Mouse (Mus musculus) CD4-positive helper T cell, adult 2 months (primary cell): ENCODE data around the gene Maml1.

Experiments
- DNase-seq: peaks from one replicate; pipeline ENCODE4 v3.0.0-alpha.2; 2012; ENCODE audit warnings: low read depth, missing footprints, low spot score

Gene Maml1

DNA sequence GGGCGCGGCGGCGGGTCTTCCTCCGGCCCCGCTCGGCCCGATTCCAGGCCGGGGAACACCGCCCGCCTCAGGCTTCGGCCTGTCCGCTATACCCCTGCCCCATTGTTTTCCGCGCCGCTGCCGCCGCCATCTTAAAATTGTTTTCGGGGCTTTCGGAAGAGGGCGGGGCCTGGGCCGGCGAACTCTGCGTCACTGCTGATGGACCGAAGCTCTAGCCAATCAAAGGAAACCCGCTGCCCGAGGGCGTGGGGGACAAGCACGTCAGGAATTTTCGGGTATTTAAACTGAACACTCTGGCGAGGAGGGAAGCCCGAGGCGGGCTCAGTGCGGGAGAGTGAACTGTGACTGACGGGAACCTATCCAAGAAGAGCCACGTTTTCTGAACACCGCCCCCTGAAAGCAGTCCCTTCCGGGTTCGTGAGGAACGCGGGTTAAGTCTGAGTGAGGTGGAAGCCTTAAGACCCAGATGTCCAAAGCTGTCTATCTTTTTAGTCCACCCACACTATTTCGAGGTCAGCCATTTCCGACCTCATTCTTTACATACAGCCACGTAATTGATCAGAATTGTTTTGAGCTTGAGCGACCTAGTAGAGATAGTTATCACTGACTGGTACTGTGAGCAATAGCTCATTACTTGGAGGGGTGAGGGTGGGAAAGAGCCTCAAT is at the start of gene Maml1:
Maml1 (minus strand) TSS at position 122 of the 666 bp plus-strand sequence.
- DNase-seq = peak; percentile 98

- no peak for DNase-seq
These were observed 44.8 kb upstream of the Maml1 start for GRCm38 (mm10) chr11:50336891-50337290.

- no peak for DNase-seq
These were observed 44.0 kb upstream of the Maml1 start for GRCm38 (mm10) chr11:50336126-50336525.

DNA sequence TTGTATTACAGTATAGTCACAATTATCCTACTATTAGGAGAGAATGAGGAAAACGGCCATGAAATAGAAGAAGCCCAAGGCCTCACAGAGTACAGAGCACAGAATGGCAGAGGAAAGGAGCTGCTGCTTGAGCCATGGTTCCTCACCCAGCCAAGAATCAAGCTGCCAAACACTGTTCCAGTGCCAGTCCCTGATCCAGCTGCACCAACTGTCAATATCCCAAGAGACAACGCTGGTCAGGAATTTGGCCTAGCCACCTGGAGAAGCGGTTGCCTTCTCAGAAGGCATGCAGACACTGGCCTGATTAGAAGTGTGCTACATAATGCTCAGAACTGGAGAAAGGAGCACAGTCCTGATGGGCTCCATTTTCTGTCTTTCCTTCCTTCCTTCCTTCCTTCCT is 41.1 kb upstream of the Maml1 start:
- DNase-seq = no peak

- no peak for DNase-seq
These were observed 37.3 kb upstream of the Maml1 start for GRCm38 (mm10) chr11:50329378-50329777.

DNA sequence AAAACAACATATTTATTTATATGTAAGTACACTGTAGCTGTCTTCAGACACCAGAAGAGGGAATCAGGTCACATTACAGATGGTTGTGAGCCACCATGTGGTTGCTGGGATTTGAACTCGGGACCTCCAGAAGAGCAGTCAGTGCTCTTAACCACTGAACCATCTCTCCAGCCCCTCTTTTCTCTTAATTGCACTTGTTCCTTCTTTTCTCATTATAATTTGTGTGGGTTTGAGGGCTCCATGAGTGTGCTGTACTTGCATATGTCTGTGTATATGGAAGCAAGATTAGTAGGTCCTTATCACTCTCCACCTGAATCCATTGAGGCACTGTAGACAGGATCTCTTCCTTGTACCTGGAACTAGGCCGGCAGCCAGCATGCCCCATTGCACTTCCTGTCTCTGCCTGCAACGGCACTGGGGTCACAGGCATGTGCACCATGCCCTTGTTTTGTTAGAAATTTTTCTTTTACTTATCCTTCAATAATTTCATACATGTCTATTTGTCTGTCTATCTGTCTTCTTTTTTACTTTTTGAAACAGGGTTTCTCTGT is 36.0 kb upstream of the Maml1 start:
- DNase-seq = no peak

GRCm38 (mm10) chr11:50326302-50326966 is 34.3 kb upstream of the Maml1 start:
- no peak for DNase-seq

DNA sequence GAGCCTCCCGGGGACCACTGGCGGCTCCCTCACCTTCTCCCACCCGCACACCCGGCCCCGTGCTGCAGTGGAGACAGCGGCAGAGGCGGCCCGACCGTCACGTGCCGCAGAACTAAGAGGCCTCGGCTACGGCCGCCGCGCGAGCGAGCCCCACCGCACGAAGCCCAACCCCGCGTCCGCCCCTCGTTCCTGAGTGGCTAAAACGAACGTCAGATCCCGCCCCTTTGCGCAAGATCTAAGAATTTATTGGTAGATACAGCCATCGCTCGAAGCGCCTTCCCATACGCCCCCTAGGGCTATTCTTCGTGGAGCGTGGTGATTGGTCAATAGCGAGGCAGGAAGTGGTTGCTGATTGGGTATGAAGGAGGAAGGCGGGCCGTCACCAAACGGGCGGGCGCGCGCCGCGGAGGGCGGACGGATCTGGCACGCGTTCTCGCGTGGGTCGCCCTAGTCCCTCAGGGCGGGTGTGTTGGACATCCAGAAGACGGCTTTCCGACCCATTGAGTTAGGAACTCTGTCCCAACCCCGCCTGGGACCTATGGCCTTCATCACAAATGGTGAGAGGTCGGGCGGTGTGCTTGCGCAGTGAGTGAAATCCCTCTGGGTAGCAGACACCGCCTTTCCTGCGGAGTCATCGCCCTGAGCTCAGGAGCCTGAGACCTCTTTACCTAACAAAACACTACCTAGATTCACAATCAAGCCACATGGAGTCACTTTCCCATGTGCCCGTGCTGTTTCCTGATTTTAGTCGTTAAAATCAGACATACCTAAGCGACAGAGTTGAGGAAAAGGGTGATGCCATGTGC is 33.6 kb upstream of the Maml1 start, which contains the start of gene Canx:
Canx (minus strand) TSS at position 178 of the 806 bp plus-strand sequence.
- peak; percentile 99 for DNase-seq

DNA sequence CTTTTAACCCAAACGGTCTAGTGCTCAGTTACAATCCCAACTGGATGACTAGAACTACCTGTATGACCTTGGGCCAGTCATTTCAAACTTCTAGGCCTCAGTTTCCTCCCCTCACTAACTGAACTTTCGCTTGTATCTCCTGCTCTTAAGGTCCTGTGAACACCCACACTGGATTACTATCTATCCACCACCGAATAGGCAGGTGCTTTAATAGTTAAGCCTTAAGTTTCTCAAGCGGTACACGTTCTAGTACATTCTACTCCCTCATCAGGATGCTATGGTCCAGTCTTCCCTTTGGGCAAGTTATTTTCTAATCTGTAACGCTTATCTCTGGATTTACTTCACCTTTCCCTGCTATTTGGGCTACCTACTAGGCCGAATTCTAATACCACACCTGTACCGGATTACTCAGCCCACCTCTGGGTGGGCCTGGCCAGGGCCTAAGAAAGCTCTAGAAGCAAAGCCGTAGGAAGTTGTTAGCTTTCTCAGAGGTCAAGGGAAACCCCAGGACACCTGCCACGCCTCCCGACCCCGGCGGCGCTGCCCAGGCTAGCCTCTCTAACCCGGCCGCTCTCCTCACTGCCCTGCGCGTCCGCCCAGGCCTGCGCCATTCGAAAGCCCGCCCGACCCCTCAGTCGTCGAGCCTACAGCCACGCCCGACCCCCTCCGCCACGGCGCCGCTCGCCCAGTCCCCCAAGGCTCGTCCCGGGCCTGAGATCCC is 32.8 kb upstream of the Maml1 start:
- DNase-seq = peak; percentile 28

DNA sequence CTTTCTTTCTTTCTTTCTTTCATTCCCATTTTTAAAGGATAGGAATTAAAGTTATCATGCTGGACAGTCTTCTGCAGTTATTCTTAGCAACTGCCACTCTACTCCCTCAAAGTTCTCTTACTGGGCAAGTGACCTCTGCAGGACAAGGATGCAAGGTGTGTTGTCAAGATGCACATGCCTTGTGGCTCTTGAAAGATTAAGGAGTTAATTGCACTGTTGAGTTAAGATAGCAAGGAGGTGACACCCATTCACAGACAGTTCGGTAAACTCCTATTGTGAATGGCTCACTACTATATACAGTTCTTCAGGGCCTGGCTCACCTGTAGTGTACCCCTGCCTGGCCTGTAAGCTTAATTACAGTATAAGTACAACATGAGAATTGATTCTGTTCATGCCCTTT is 31.7 kb upstream of the Maml1 start:
- no peak for DNase-seq

DNA sequence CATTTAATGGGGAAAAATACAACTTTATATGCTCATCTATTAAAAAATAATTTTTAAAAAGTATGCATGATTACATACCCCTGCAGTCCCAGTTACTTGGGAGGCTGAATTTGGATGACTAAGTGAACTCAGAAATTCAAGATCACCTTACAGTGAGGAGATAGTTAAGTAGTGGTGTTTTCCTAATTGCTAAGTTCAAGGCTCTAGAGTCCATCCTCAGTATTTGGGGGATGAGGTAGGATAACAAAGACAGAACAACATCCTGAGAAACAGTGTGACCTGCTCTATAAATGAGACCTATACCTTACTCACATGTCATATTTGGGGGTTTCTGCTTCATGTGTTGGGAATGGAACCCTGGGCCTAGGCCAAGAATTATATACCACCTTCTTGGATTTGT is 30.2 kb upstream of the Maml1 start:
- no peak for DNase-seq

- no peak for DNase-seq
These were observed 29.1 kb upstream of the Maml1 start for GRCm38 (mm10) chr11:50321239-50321638.

- peak; percentile 9 for DNase-seq
These were observed 27.2 kb upstream of the Maml1 start for GRCm38 (mm10) chr11:50319343-50319742.

GRCm38 (mm10) chr11:50312803-50313202 is 20.7 kb upstream of the Maml1 start:
- DNase-seq = no peak

GRCm38 (mm10) chr11:50303406-50303805 is 11.3 kb upstream of the Maml1 start:
- no peak for DNase-seq

DNA sequence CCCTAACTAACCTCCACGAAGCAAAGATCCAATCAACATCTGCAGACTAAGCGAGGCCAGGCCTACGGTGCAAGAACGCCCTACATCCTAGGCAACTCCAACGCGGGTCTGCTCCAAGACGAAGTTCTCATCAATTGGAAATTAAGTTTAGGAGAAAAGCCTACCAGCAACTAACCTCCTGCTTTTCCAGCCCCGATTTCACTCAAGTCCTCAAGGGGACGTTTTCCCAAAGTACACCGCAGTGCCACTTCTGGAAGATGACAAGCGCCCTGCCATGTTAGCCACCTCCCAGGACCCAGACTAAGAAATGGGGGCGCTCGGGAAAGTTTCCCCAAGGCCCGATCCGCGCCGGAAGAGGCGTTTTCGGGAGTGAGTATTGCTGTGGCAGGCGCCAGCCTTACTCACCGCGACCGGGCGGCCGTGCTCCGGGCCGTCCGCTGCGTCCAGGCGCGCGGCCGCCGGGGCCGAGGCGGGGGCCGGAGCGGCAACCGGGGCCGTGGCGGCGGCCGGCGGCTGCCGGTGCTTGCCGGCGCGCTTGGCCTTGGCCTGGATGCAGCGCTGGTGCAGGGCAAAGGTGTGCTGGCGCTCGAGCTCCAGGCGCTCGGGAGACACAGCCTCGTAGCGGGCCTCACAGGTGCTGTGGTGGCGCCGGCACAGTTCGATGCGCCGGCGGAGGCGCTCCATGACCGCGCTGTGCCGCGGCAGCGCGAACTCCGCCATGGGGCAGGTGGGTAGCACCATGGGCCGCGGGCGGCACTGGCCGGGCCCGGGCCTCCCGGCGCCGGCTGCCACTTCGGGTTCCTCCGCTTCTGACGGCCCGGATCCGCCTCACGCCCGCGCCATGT is 568 bp downstream of the Maml1 start:
- peak; percentile 58 for DNase-seq

GRCm38 (mm10) chr11:50290486-50291225 is 1.5 kb downstream of the Maml1 start:
- DNase-seq = peak; percentile 31

GRCm38 (mm10) chr11:50286428-50286827 is 5.7 kb downstream of the Maml1 start:
- no peak for DNase-seq

- no peak for DNase-seq
These were observed 6.4 kb downstream of the Maml1 start for GRCm38 (mm10) chr11:50285696-50286095.

GRCm38 (mm10) chr11:50285263-50285662 is 6.8 kb downstream of the Maml1 start:
- no peak for DNase-seq
